Mouse (Mus musculus) neural tube, embryonic 11.5 days (tissue): ENCODE results near the gene Defb45. TPM values are rescaled to one million over a fixed set of nuclear protein-coding genes. Genes with fewer than 3 reads are reported as not detected.

Experiments used
- ATAC-seq: fragments of 200-750 bp; cut with Nextera tagmentation; 2 replicates; pipeline ENCODE4 v1.8.0; 2017; ENCODE audit warnings: moderate number of reproducible peaks, mild to moderate bottlenecking, moderate TSS enrichment, moderate library complexity; ENCODE audit not compliant: insufficient read depth, low FRiP score, low TSS enrichment
- DNase-seq: peaks from one replicate; pipeline ENCODE4 v3.0.0-alpha.2; 2015; ENCODE audit warnings: low spot score
- H3K27ac ChIP-seq: fragments of 300-500 bp; sonication (generic); 2 replicates; pipeline ENCODE4 v1.5.1; 2014; ENCODE audit warnings: low read depth, mild to moderate bottlenecking, low read length
- H3K27me3 ChIP-seq: fragments of 300-500 bp; sonication (generic); 2 replicates; pipeline ENCODE4 v1.6.1; 2014; ENCODE audit warnings: mild to moderate bottlenecking, low read length, mixed read lengths; ENCODE audit not compliant: control insufficient read depth, insufficient read depth
- H3K36me3 ChIP-seq: fragments of 300-500 bp; sonication (generic); 2 replicates; pipeline ENCODE4 v1.6.1; 2014; ENCODE audit warnings: mild to moderate bottlenecking, low read length, moderate library complexity, mixed read lengths; ENCODE audit not compliant: control insufficient read depth, insufficient read depth
- H3K4me1 ChIP-seq: fragments of 300-500 bp; sonication (generic); 2 replicates; pipeline ENCODE4 v1.6.1; 2014; ENCODE audit warnings: low read length, mixed read lengths; ENCODE audit not compliant: control insufficient read depth, insufficient read depth
- H3K4me2 ChIP-seq: fragments of 300-500 bp; sonication (generic); 2 replicates; pipeline ENCODE4 v1.6.1; 2014; ENCODE audit warnings: low read depth, mild to moderate bottlenecking, moderate library complexity
- H3K4me3 ChIP-seq: fragments of 300-500 bp; sonication (generic); 2 replicates; pipeline ENCODE4 v1.5.1; 2014; ENCODE audit warnings: low read depth, low read length
- H3K9ac ChIP-seq: fragments of 300-500 bp; sonication (generic); 2 replicates; pipeline ENCODE4 v1.6.1; 2014; ENCODE audit warnings: mild to moderate bottlenecking, low read length
- H3K9me3 ChIP-seq: fragments of 300-500 bp; sonication (generic); 2 replicates; pipeline ENCODE4 v1.6.1; 2016; ENCODE audit warnings: low read length; ENCODE audit not compliant: control insufficient read depth
- WGBS: fragments of 180-500 bp; shearing (Covaris S2); extraction: QIAGEN DNeasy Blood & Tissue Kit; methylation state at CpG from one replicate; pipeline ENCODE4 v1.1.7; 2014; 5-methylcytosine and 5-hydroxymethylcytosine counted together
- polyA plus RNA-seq: library from polyadenylated mRNA; unstranded; fragments of >200 nt; fragmentation: Nextera tagmentation; extraction: Ambion mirVana; gene quantifications from 2 replicates; pipeline ENCODE4 v1.2.1, GENCODE M21; 2014

Defb45 gene
- polyA plus RNA-seq, 1 experiment from 2014 or later: not detected

DNA sequence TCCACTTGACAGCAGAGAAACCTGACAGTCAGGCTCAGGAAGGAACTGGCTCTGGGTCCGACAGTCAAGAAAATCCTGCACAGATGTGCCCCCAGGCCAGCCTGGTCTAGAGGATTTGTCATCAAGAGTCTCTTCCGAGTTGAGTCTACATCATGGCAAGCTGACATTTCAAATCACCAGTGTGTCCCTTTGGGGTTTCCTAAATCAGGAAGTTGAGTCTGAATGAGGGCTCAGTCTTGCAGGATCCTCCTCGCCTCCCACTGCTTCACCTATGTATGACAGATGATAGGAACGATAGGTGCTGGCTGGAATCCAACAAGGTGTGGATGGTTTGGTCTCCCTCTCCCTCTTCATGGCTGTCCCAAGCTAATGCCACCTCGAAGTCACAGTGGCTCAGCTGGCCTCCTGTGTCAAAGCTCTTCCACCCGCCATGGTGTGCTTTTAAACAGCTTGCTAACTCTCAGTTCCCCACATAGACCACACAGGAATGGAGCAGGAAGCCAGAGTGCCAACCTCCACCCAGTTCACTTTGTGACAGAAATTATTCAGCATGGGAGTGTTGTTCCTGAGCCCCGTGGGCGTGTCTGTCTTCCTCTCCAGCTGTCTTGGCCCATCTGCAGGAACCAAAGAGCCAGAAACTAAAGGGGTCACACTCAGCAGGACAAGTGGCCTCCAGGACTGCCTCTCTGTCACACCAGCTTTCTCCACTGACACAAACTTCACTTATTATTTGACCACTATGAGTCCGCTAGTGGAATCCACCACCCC lies 21.4 kb upstream of the Defb45 start:
- Histone ChIP-seq H3K4me1 (no peaks in the 10 kb centered on the region), H3K27me3 (peaks cover under 1% of the 10 kb centered on the region), H3K9ac (no peak overlapping the region), H3K36me3 (no peaks in the 10 kb centered on the region), H3K9me3 (no peaks in the 10 kb centered on the region), H3K27ac (no peak overlapping the region), H3K4me3 (no peak overlapping the region), H3K4me2 (no peak overlapping the region)
- ATAC-seq (no peak), DNase-seq (no peak)
- 67% methylated on average over 9 of the region's 9 CpGs for WGBS

GRCm38 (mm10) chr2:152617374-152617773 lies 18.2 kb upstream of the Defb45 start:
- H3K4me2 ChIP-seq: no peak overlapping the region
- no peaks in the 10 kb centered on the region for H3K36me3 ChIP-seq
- 55% methylated on average over 5 of the region's 5 CpGs for WGBS
- ATAC-seq: no peak
- H3K27me3 ChIP-seq: no peaks in the 10 kb centered on the region
- DNase-seq: no peak
- H3K4me3 ChIP-seq: no peak overlapping the region
- no peaks in the 10 kb centered on the region for H3K9me3 ChIP-seq
- no peak overlapping the region for H3K9ac ChIP-seq
- no peaks in the 10 kb centered on the region for H3K4me1 ChIP-seq
- H3K27ac ChIP-seq: no peak overlapping the region

DNA sequence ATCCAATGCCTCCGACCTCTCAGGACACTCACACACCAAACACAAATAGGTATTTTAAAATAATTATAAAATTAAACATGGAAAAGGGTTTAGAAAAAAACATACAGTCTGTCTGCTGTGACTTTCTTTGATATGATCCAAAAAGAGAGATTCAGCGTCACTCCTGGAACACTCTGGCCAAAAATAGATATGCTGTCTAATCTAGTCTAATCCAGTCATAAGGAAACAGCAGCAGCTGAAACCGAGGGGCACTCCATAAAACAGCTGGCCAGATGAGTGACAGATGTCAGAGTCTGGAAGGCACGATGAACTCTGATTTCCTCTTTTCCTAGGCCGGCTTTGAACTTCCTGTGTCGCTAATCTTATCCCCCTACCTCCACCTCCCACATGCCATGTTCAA lies 17.3 kb upstream of the Defb45 start:
- ATAC-seq: no peak
- no peak overlapping the region for H3K9ac ChIP-seq
- WGBS: 80% methylated on average over 6 of the region's 6 CpGs

GRCm38 (mm10) chr2:152615563-152615962 lies 16.4 kb upstream of the Defb45 start:
- H3K9ac ChIP-seq: no peak overlapping the region
- no peaks in the 10 kb centered on the region for H3K27me3 ChIP-seq
- DNase-seq (peak; percentile 50), ATAC-seq (no peak)
- H3K27ac ChIP-seq: no peak overlapping the region
- H3K4me2 ChIP-seq: no peak overlapping the region
- no peaks in the 10 kb centered on the region for H3K9me3 ChIP-seq
- no peak overlapping the region for H3K4me3 ChIP-seq
- WGBS: 9% methylated on average over 7 of the region's 7 CpGs
- no peaks in the 10 kb centered on the region for H3K4me1 ChIP-seq
- H3K36me3 ChIP-seq: no peaks in the 10 kb centered on the region

More for the DNA sequence above, 17.3 kb upstream of the Defb45 start:
- no peak overlapping the region for H3K27ac ChIP-seq
- no peaks in the 10 kb centered on the region for H3K27me3 ChIP-seq
- no peaks in the 10 kb centered on the region for H3K4me1 ChIP-seq
- H3K36me3 ChIP-seq: no peaks in the 10 kb centered on the region
- H3K9me3 ChIP-seq: no peaks in the 10 kb centered on the region
- DNase-seq: no peak
- no peak overlapping the region for H3K4me2 ChIP-seq
- H3K4me3 ChIP-seq: no peak overlapping the region

- no peaks in the 10 kb centered on the region for H3K4me1 ChIP-seq
- H3K9me3 ChIP-seq: no peaks in the 10 kb centered on the region
- no peaks in the 10 kb centered on the region for H3K36me3 ChIP-seq
- DNase-seq (no peak), ATAC-seq (no peak)
- H3K27me3 ChIP-seq: no peaks in the 10 kb centered on the region
- 30% methylated on average over 8 of the region's 8 CpGs for WGBS
- H3K4me3 ChIP-seq: no peak overlapping the region
- no peak overlapping the region for H3K27ac ChIP-seq
- no peak overlapping the region for H3K9ac ChIP-seq
- H3K4me2 ChIP-seq: no peak overlapping the region
Measured at GRCm38 (mm10) chr2:152612193-152612592, 13.0 kb upstream of the Defb45 start.

GRCm38 (mm10) chr2:152608719-152609118 lies 9.5 kb upstream of the Defb45 start:
- H3K4me1 ChIP-seq: no peaks in the 10 kb centered on the region
- H3K36me3 ChIP-seq: no peaks in the 10 kb centered on the region
- no peaks in the 10 kb centered on the region for H3K9me3 ChIP-seq
- no peaks in the 10 kb centered on the region for H3K27me3 ChIP-seq
- H3K27ac ChIP-seq: no peak overlapping the region
- H3K4me3 ChIP-seq: no peak overlapping the region
- DNase-seq: no peak
- H3K9ac ChIP-seq: no peak overlapping the region
- WGBS: 89% methylated on average over 1 of the region's 1 CpGs
- no peak overlapping the region for H3K4me2 ChIP-seq
- no peak for ATAC-seq

GRCm38 (mm10) chr2:152607746-152608145 lies 8.5 kb upstream of the Defb45 start:
- Histone ChIP-seq H3K4me2 (no peak overlapping the region), H3K9me3 (no peaks in the 10 kb centered on the region), H3K9ac (no peak overlapping the region), H3K36me3 (no peaks in the 10 kb centered on the region), H3K27me3 (no peaks in the 10 kb centered on the region), H3K4me1 (no peaks in the 10 kb centered on the region), H3K4me3 (no peak overlapping the region), H3K27ac (no peak overlapping the region)
- WGBS: 48% methylated on average over 6 of the region's 6 CpGs
- DNase-seq (no peak), ATAC-seq (no peak)

- H3K27ac ChIP-seq: no peak within 1 kb of the TSS
- H3K4me3 ChIP-seq: no peak within 1 kb of the TSS
- DNase-seq (no peak), ATAC-seq (no peak)
- H3K9me3 ChIP-seq: no peaks in the 10 kb centered on the region
- no peak within 1 kb of the TSS for H3K4me2 ChIP-seq
- H3K4me1 ChIP-seq: no peaks in the 10 kb centered on the region
- H3K36me3 ChIP-seq: no peaks in the 10 kb centered on the region
- no peak within 1 kb of the TSS for H3K9ac ChIP-seq
- 88% methylated on average over 15 of the region's 15 CpGs for WGBS
- no peaks in the 10 kb centered on the region for H3K27me3 ChIP-seq
Measured at GRCm38 (mm10) chr2:152604057-152604456, 4.9 kb upstream of the Defb45 start, which contains the start of gene Defb36. TSS of gene Defb36 (plus strand) at chr2:152604327.

DNA sequence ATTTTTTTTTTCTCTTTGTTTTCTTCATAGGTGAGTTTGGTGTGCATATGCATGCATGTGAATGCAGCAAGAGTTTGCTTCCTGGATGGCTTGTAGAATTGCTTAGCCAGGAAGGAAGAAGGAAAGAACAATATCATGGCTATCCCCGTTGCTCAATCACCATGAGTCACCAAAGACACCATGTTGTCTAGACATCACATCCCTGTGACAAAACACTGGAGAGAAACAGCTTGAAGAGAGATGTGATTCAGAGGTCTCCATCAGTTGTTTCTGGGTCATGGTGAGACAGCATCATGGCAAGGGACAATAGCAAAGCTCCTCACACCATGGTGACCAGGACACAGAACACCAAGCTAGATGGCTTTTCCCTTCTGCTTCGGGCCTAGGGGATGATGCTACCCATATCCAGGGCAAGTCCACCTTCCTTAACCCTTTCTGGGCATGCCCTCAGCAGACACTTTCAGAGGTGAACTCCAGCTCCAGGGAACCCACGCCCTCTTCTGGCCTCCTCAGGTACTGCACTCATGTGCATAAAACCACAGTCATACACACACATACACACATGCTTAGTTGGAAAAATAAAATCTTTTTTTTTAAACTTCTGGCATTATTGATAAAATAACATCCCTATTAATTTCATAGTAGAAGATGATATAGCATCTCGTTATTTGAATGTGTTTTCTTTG lies 2.2 kb upstream of the Defb45 start:
- Histone ChIP-seq H3K4me2 (no peak overlapping the region), H3K27ac (no peak overlapping the region), H3K4me3 (no peak overlapping the region), H3K9me3 (no peaks in the 10 kb centered on the region), H3K27me3 (no peaks in the 10 kb centered on the region), H3K9ac (no peak overlapping the region), H3K4me1 (no peaks in the 10 kb centered on the region), H3K36me3 (no peaks in the 10 kb centered on the region)
- 76% methylated on average over 4 of the region's 4 CpGs for WGBS
- ATAC-seq (no peak), DNase-seq (no peak)
